Mouse (Mus musculus) left cerebral cortex, postnatal 25 days (tissue): Measurements from ENCODE around the gene Teddm1a. TPM values are rescaled to one million over a fixed set of nuclear protein-coding genes. Genes with fewer than 3 reads are reported as not detected.
A peak's percentile ranks its signal among the peaks of the same experiment; 100 is the strongest.

ENCODE experiments used
- DNase-seq, 2 experiments: peaks; one replicate each; pipeline ENCODE4 v3.0.0; 2022; ENCODE audit warnings: low spot score in 2 of 2, mixed read lengths in 1 of 2
- intact Hi-C: fragments of 180-260 bp; cut with DNase I; formaldehyde crosslinking; loops from one replicate; pipeline ENCODE4 v1.15.1; 2025
- microRNA-seq, 2 experiments: library from miRNA; unstranded; fragments of <30 nt; microRNA quantifications; one replicate each; pipeline ENCODE4 v1.2.0; 2022
- total RNA-seq, 2 experiments: library from RNA; stranded (reverse); gene quantifications; 2 replicates each; pipeline ENCODE4 v1.2.3; 2021

The Teddm1a gene
- total RNA-seq, 2 experiments from 2014 or later, result not detected

- peak in 1 of 2 experiments; percentile 82 for DNase-seq
- intact Hi-C loops, result no loop called here
Observed at GRCm38 (mm10) chr1:153940986-153941385, 49.4 kb downstream of the Teddm1a start.

Small RNAs within 50 kb of the gene (microRNA-seq; reads per million reads assigned to microRNA genes)
- gene Mir8114, result 19.8 to 23.9 reads per million in 2 experiments

Other genes starting within 250 kb of the Teddm1a start
- gene Rgs8, start 238.7 kb upstream of the Teddm1a start, total RNA-seq, result 10 to 100 TPM; 55.9 to 77.4 TPM
- 1 to 10 TPM; 7.1 to 8.7 TPM for gene Rgs16, start 151.4 kb upstream of the Teddm1a start, total RNA-seq
- 1 to 10 TPM; 8.8 to 9.3 TPM for gene Rnasel, start 142.3 kb upstream of the Teddm1a start, total RNA-seq
- gene Rgsl1, start 47.6 kb upstream of the Teddm1a start, total RNA-seq, result 1 to 10 TPM; 1.2 to 1.6 TPM
- not detected for gene Teddm1b, start 17.4 kb upstream of the Teddm1a start, total RNA-seq
- gene Glul, start 8.2 kb downstream of the Teddm1a start, total RNA-seq, result 1,000 to 10,000 TPM; 1,850 to 1,886 TPM
- gene Teddm2, start 8.5 kb downstream of the Teddm1a start, total RNA-seq, result 1 to 10 TPM; 2.9 to 4.0 TPM